Mouse (Mus musculus) lung, adult 2 months (tissue): Measurements from ENCODE around the gene Nmrk1.

Source experiments
- CTCF ChIP-seq: fragments of 200-500 bp; IDR thresholded peaks from 2 replicates; pipeline ENCODE4 v1.5.1; 2011; ENCODE audit warnings: mild to moderate bottlenecking, low read length, control low read depth; ENCODE audit not compliant: insufficient read depth
- POLR2A ChIP-seq: fragments of 200-500 bp; IDR thresholded peaks from 2 replicates; pipeline ENCODE4 v1.6.1; 2011; ENCODE audit warnings: low read depth, mild to moderate bottlenecking, control low read depth, low read length, borderline replicate concordance; ENCODE audit errors: extremely low read depth

GRCm38 (mm10) chr19:18583706-18584105, 48.0 kb upstream of the Nmrk1 start:
- no peak for TF ChIP-seq CTCF
- no peak for TF ChIP-seq POLR2A
